Mouse (Mus musculus): ENCODE data around the gene Nsd2. TPM values are rescaled to one million over a fixed set of nuclear protein-coding genes. Genes with fewer than 3 reads are reported as not detected.

The Nsd2 gene
- polyA plus RNA-seq, 1 experiment from 2014 or later, result 70.1 TPM

DNA sequence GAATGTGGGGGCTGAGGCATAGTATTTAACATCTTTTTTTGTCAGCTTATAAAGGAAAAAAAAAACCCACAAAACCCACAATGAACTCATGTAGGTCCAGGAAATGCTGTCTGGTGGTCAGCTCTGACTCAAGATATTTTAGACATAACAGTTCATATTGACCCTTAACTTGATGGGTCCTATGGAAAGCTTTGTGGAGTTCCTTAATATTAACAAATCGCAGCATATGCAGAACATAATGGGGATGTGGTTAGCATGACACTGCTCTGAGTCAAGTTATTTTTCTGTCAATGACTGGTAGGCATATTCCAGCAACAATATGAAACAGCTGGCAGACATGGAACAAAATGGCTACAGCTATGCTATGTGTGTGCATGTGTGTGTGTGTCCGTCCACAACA is 17.2 kb upstream of the Nsd2 start:
- Histone ChIP-seq H3K4me3 (ENCODE audit: low read depth, low read length) (no peak overlapping the region), H3K4me2 (no peak overlapping the region), H3K27ac (ENCODE audit: low read depth) (no peak overlapping the region), H3K4me1 (ENCODE audit: insufficient read depth) (no peaks in the 10 kb centered on the region), H3K9ac (no peak overlapping the region), H3K9me3 (ENCODE audit: low read depth, low read length) (peaks cover 11% of the 10 kb centered on the region; the same call in 1 of the 2 replicates), H3K36me3 (ENCODE audit: insufficient read depth) (no peaks in the 10 kb centered on the region), H3K27me3 (ENCODE audit: insufficient read depth, low read length) (no peaks in the 10 kb centered on the region)
- no peak for DNase-seq
- 75% methylated on average over 2 of the region's 2 CpGs for WGBS
- no peak for ATAC-seq (ENCODE audit: insufficient read depth)
- no peak for TF ChIP-seq CTCF (IDR thresholded peaks at IDR 0.05; ENCODE audit: low read depth)

DNA sequence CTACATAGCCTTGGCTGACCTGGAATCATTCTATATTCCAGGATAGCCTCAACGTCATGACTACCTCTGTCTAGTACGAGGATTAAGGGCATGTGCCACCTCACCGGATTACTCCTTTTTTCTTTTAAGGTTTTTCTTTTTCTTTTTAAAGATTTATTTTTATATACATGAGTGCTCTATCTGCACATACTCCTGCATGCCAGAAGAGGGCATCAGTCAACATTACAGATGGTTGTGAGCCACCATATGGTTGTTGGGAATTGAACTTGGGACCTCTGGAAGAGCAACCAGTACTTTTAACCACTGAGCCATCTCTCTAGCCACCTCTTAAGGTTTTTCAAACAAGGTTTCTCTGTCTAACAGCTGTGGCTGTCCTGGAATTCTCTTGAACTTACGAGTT is 9.0 kb upstream of the Nsd2 start:
- H3K4me1 ChIP-seq (ENCODE audit: insufficient read depth), result no peaks in the 10 kb centered on the region
- DNase-seq (no peak), ATAC-seq (ENCODE audit: insufficient read depth) (no peak)
- no peaks in the 10 kb centered on the region for H3K9me3 ChIP-seq (ENCODE audit: low read depth, low read length)
- H3K36me3 ChIP-seq (ENCODE audit: insufficient read depth), result no peaks in the 10 kb centered on the region
- no peaks in the 10 kb centered on the region for H3K27me3 ChIP-seq (ENCODE audit: insufficient read depth, low read length)
- no peak for TF ChIP-seq CTCF (IDR thresholded peaks at IDR 0.05; ENCODE audit: low read depth)
- H3K9ac ChIP-seq, result no peak overlapping the region
- no peak overlapping the region for H3K27ac ChIP-seq (ENCODE audit: low read depth)
- no peak overlapping the region for H3K4me3 ChIP-seq (ENCODE audit: low read depth, low read length)
- no peak overlapping the region for H3K4me2 ChIP-seq
- 81% methylated on average over 4 of the region's 4 CpGs for WGBS

DNA sequence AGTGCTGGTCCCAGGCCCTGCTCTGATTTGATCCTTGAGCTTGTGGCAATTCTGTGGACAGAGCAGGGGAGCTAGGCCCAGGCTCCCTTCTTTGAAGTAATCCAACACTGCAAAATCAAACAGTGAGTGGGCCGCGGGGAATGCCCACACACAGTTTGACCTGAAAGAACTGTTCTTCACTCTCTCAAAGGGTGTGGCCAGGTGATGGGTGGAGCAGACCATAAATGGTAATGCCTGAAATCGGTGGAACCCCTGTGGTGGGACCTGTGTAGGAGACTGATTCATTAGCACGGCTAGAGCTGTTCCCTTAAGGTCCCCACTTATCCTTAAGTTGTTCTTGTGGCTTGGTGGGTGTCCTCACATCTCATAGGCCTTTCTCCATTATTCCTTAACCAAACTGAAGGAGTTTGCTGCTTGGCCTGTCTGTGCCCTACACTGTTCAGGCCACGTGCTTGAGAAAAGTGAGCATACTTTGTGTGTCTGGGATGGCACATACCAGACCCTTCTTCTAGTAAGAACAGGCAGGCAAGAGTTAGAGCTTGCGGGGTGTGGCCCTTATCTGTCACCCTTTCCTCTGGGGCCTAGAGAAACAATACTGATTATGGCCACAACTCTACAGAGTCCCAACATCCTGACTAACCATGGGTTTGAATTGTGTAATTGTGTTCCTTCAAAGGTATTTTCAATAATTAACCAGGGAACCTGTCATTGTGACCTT is 4.4 kb upstream of the Nsd2 start:
- 0 out of 2 replicates have a peak, but pooled peaks cover 2% of the 10 kb centered on the region for H3K4me1 ChIP-seq (ENCODE audit: insufficient read depth)
- H3K4me2 ChIP-seq, result no peak overlapping the region
- no peak overlapping the region for H3K4me3 ChIP-seq (ENCODE audit: low read depth, low read length)
- no peak for TF ChIP-seq CTCF (IDR thresholded peaks at IDR 0.05; ENCODE audit: low read depth)
- ATAC-seq (ENCODE audit: insufficient read depth) (no peak), DNase-seq (no peak)
- 72% methylated on average over 6 of the region's 6 CpGs for WGBS
- H3K27ac ChIP-seq (ENCODE audit: low read depth), result no peak overlapping the region
- H3K9ac ChIP-seq, result no peak overlapping the region
- H3K9me3 ChIP-seq (ENCODE audit: low read depth, low read length), result no peaks in the 10 kb centered on the region
- H3K27me3 ChIP-seq (ENCODE audit: insufficient read depth, low read length), result no peaks in the 10 kb centered on the region
- no peaks in the 10 kb centered on the region for H3K36me3 ChIP-seq (ENCODE audit: insufficient read depth)

DNA sequence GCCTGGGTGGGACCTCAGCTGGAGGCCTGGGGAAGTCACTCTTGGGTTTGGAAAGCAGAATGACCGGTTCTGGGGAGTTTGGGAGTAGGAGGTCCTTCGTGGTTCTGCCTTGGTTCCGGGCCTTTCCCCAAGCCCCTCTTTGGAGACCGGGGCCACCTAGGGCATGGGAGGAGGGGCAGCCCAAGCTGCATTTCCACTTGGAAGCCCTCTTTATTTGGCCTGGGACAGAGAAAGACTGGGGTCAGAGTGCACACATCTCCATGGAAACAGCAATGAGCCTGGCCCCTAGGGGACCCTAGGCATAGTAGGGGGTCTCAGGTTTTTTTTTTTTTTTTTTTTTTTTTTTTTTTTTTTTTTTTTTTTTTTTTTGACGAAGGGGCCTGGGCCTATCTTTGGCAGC is 2.4 kb upstream of the Nsd2 start:
- Histone ChIP-seq H3K4me3 (ENCODE audit: low read depth, low read length) (no peak overlapping the region), H3K4me2 (no peak overlapping the region), H3K27ac (ENCODE audit: low read depth) (no peak overlapping the region), H3K4me1 (ENCODE audit: insufficient read depth) (0 out of 2 replicates have a peak, but pooled peaks cover 10% of the 10 kb centered on the region), H3K36me3 (ENCODE audit: insufficient read depth) (no peaks in the 10 kb centered on the region), H3K9ac (no peak overlapping the region), H3K9me3 (ENCODE audit: low read depth, low read length) (no peaks in the 10 kb centered on the region), H3K27me3 (ENCODE audit: insufficient read depth, low read length) (no peaks in the 10 kb centered on the region)
- DNase-seq (no peak), ATAC-seq (ENCODE audit: insufficient read depth) (no peak)
- no peak for TF ChIP-seq CTCF (IDR thresholded peaks at IDR 0.05; ENCODE audit: low read depth)
- WGBS, result 19% methylated on average over 5 of the region's 5 CpGs

DNA sequence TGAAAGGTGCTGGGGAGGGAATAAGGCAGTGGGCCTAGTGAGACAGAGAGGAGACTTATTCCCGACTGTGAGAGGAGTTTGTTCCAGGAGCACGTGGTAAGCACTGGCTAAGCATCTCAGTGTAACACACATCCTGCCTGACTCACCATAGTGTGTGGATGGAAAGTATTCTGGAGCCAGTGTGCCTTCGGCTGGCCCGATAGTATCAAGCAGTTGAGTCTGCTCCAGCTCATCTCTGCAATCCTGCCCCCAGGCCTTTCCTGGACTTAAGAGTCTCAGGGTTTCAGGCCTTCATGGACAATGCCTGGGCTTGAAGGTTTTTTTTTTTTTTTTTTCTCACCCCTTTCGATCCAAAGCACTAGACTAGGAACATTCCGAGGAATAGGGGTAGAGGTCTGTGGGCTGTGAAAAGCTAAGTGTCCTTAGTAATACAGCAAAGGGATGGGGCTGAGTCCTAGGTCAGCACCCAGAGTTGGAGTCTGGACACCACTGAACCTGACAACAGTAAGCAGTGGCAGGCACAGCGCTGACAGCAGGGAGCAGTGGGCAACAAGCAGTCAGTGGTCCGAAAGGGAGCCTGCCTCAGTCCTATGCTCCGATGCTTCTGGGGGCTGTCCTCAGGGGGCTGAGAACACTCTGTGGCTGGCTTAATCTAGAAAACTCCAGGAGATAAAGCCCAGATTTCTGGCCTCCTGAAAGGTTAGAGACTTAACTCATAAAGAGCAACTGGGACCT is 1.2 kb upstream of the Nsd2 start:
- Histone ChIP-seq H3K36me3 (ENCODE audit: insufficient read depth) (peaks cover under 1% of the 10 kb centered on the region; the same call in 1 of the 2 replicates), H3K27me3 (ENCODE audit: insufficient read depth, low read length) (no peaks in the 10 kb centered on the region), H3K9ac (peak overlapping the region; percentile 98), H3K4me3 (ENCODE audit: low read depth, low read length) (peak overlapping the region; percentile 99), H3K4me1 (ENCODE audit: insufficient read depth) (peaks cover 10% of the 10 kb centered on the region; the same call in 1 of the 2 replicates), H3K4me2 (peak overlapping the region; percentile 85), H3K27ac (ENCODE audit: low read depth) (peak overlapping the region; percentile 98), H3K9me3 (ENCODE audit: low read depth, low read length) (no peaks in the 10 kb centered on the region)
- 16% methylated on average over 9 of the region's 9 CpGs for WGBS
- ATAC-seq (ENCODE audit: insufficient read depth), result peak; percentile 24; the same call in 1 of the 2 replicates
- DNase-seq, result peak; percentile 53
- no peak for TF ChIP-seq CTCF (IDR thresholded peaks at IDR 0.05; ENCODE audit: low read depth)

DNA sequence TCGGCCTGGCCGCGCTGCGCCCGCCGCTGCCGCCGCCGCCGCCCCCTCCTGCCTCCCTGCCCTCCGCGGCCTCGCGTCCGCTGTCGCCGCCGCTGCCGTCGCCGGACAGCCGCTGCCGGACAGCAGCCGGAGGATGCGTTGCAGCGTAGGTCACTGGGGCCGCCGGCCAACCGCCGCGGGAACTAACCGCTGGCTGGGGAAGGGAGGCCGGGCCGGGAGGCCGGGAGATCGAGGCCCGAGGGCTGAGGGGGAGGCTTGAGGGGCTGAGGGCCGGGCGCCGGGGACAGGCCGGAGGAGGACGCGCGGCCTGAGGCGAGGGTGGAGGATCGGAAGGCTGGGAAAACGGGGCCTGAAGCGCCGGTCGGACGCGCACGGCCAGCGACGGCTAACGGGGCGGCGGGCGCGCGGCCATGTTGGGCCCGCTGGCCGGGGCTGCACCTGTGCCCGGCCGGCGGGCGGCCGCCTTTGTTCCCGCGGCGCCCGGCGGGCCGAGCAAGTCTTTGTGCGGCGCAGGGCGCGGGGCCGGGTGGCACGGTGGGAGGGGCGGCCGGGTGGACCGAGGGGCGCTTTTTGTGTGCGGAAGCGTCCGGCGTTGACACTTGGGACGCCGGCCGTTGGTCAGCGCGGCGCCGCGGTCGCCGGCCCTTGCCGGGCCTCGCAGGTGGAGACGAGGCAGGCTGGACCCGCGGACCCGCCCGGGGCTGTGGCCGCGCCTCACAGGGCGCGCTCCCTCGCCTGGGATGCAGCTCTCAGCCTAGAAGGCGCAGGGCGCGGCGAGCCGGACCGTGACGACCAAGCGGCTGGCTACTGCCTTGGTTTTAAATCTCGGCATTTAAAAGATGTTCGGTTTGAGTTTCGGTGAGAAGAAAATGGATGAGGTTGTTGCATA is 452 bp downstream of the Nsd2 start:
- ATAC-seq (ENCODE audit: insufficient read depth) (peak; percentile 48), DNase-seq (peak; percentile 62)
- H3K4me3 ChIP-seq (ENCODE audit: low read depth, low read length), result peak overlapping the region; percentile 99
- no peak for TF ChIP-seq CTCF (IDR thresholded peaks at IDR 0.05; ENCODE audit: low read depth)
- no peaks in the 10 kb centered on the region for H3K9me3 ChIP-seq (ENCODE audit: low read depth, low read length)
- H3K4me1 ChIP-seq (ENCODE audit: insufficient read depth), result peaks cover 10% of the 10 kb centered on the region; the same call in 1 of the 2 replicates
- peak overlapping the region; percentile 85 for H3K4me2 ChIP-seq
- WGBS, result under 1% methylated on average over 120 of the region's 121 CpGs
- peak overlapping the region; percentile 98 for H3K27ac ChIP-seq (ENCODE audit: low read depth)
- peaks cover 12% of the 10 kb centered on the region; the same call in 1 of the 2 replicates for H3K36me3 ChIP-seq (ENCODE audit: insufficient read depth)
- peak overlapping the region; percentile 98 for H3K9ac ChIP-seq
- H3K27me3 ChIP-seq (ENCODE audit: insufficient read depth, low read length), result no peaks in the 10 kb centered on the region

All from lung, embryonic 14.5 days (tissue).